Mouse (Mus musculus): Measurements from ENCODE around the gene Lrrn1.

The Lrrn1 gene

GRCm38 (mm10) chr6:107528877-107529864, at the start of gene Lrrn1:
TSS of gene Lrrn1 (plus strand) at chr6:107529768.
- DNase-seq (ENCODE audit: inconsistent ontology term): peak; percentile 56

- no peak for DNase-seq (ENCODE audit: inconsistent ontology term)
Measured at GRCm38 (mm10) chr6:107494491-107494890, 35.1 kb upstream of the Lrrn1 start.

GRCm38 (mm10) chr6:107495830-107496229, 33.7 kb upstream of the Lrrn1 start:
- no peak for DNase-seq (ENCODE audit: inconsistent ontology term)

GRCm38 (mm10) chr6:107513716-107514115, 15.9 kb upstream of the Lrrn1 start:
- DNase-seq (ENCODE audit: inconsistent ontology term): no peak

GRCm38 (mm10) chr6:107523953-107524352, 5.6 kb upstream of the Lrrn1 start:
- DNase-seq (ENCODE audit: inconsistent ontology term): no peak

GRCm38 (mm10) chr6:107529911-107530431, 403 bp downstream of the Lrrn1 start:
- peak; percentile 42 for DNase-seq (ENCODE audit: inconsistent ontology term)

- peak; percentile 18 for DNase-seq (ENCODE audit: inconsistent ontology term)
Measured at GRCm38 (mm10) chr6:107530621-107531285, 1.2 kb downstream of the Lrrn1 start.

- DNase-seq (ENCODE audit: inconsistent ontology term): no peak
Measured at GRCm38 (mm10) chr6:107531526-107532080, 2.0 kb downstream of the Lrrn1 start.

- no peak for DNase-seq (ENCODE audit: inconsistent ontology term)
Measured at GRCm38 (mm10) chr6:107534533-107534932, 5.0 kb downstream of the Lrrn1 start.

- DNase-seq (ENCODE audit: inconsistent ontology term): no peak
Measured at GRCm38 (mm10) chr6:107536631-107537030, 7.1 kb downstream of the Lrrn1 start.

GRCm38 (mm10) chr6:107541222-107541621, 11.7 kb downstream of the Lrrn1 start:
- no peak for DNase-seq (ENCODE audit: inconsistent ontology term)

- no peak for DNase-seq (ENCODE audit: inconsistent ontology term)
Measured at GRCm38 (mm10) chr6:107541918-107542317, 12.3 kb downstream of the Lrrn1 start.

- no peak for DNase-seq (ENCODE audit: inconsistent ontology term)
Measured at GRCm38 (mm10) chr6:107546272-107546671, 16.7 kb downstream of the Lrrn1 start.

- no peak for DNase-seq (ENCODE audit: inconsistent ontology term)
Measured at GRCm38 (mm10) chr6:107552511-107552910, 22.9 kb downstream of the Lrrn1 start.

GRCm38 (mm10) chr6:107555364-107555763, 25.8 kb downstream of the Lrrn1 start:
- DNase-seq (ENCODE audit: inconsistent ontology term): no peak

GRCm38 (mm10) chr6:107556996-107557395, 27.4 kb downstream of the Lrrn1 start:
- DNase-seq (ENCODE audit: inconsistent ontology term): peak; percentile 71

- no peak for DNase-seq (ENCODE audit: inconsistent ontology term)
Measured at GRCm38 (mm10) chr6:107557806-107558205, 28.2 kb downstream of the Lrrn1 start.

- no peak for DNase-seq (ENCODE audit: inconsistent ontology term)
Measured at GRCm38 (mm10) chr6:107562255-107562654, 32.7 kb downstream of the Lrrn1 start.

- no peak for DNase-seq (ENCODE audit: inconsistent ontology term)
Measured at GRCm38 (mm10) chr6:107566944-107567634, 37.5 kb downstream of the Lrrn1 start.

GRCm38 (mm10) chr6:107574561-107574960, 45.0 kb downstream of the Lrrn1 start:
- no peak for DNase-seq (ENCODE audit: inconsistent ontology term)

GRCm38 (mm10) chr6:107575405-107575804, 45.8 kb downstream of the Lrrn1 start:
- no peak for DNase-seq (ENCODE audit: inconsistent ontology term)

- DNase-seq (ENCODE audit: inconsistent ontology term): no peak
Measured at GRCm38 (mm10) chr6:107577309-107577708, 47.7 kb downstream of the Lrrn1 start.
